Mouse (Mus musculus): Measurements from ENCODE around the gene Foxd2.

DNA sequence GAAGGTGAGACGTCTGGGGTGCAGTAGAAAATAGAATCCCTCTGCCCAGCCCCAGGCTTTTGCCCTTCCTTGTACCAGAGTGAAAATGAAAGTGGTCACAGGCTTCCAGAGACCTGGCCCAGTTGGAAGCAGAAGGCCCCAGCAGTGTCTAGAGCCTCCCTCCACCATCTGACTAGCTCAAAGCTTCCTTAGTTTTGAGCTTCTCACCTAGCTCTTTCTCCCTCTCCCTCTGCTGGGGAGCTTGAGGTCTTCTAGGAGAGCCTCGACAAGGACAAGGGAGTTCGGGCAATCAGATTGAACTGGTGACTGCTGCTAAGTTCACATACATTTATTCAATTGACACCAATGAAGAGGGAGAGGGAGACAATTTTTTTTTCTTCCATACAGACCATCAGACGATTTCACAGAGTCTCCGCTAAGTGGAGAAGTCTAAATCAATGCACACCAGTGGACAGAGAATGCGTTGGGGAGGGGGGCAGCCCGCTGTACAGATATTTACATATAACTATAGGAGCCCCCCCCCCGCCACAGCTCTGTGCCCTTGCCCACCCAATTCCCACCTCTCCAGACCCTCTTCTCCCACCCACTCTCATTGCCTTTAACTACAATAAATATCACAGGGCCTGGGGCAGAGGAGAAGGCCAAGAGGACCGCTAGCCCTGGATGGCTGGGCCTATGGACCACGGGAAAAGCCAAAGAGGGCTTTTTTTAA, 2.5 kb downstream of the Foxd2 start:
- TF ChIP-seq CTCF (IDR thresholded peaks at IDR 0.05; ENCODE audit: control insufficient read depth, insufficient read depth, low read length): no peak
- no peak for TF ChIP-seq POLR2A (IDR thresholded peaks at IDR 0.05; ENCODE audit: borderline replicate concordance, control insufficient read depth, low read depth, low read length)

All from bone marrow, adult 2 months (tissue).